Mouse (Mus musculus): ENCODE measurements around the gene Sel1l3.

Gene Sel1l3

GRCm38 (mm10) chr5:53238761-53239160 lies 25.0 kb upstream of the Sel1l3 start:
- no peak for DNase-seq (ENCODE audit: low read depth, low spot score)
- no peaks in the 10 kb centered on the region for H3K36me3 ChIP-seq (ENCODE audit: control insufficient read depth, insufficient read depth, low read length, poor library complexity, severe bottlenecking)
- no peaks in the 10 kb centered on the region for H3K27me3 ChIP-seq (ENCODE audit: control insufficient read depth, insufficient read depth, low read length, poor library complexity, severe bottlenecking)

- Histone ChIP-seq H3K36me3 (ENCODE audit: control insufficient read depth, insufficient read depth, low read length, poor library complexity, severe bottlenecking) (no peaks in the 10 kb centered on the region), H3K27me3 (ENCODE audit: control insufficient read depth, insufficient read depth, low read length, poor library complexity, severe bottlenecking) (no peaks in the 10 kb centered on the region)
- DNase-seq (ENCODE audit: low read depth, low spot score): no peak
Measured at GRCm38 (mm10) chr5:53236749-53237148, 23.0 kb upstream of the Sel1l3 start.

GRCm38 (mm10) chr5:53236136-53236535 lies 22.4 kb upstream of the Sel1l3 start:
- Histone ChIP-seq H3K27me3 (ENCODE audit: control insufficient read depth, insufficient read depth, low read length, poor library complexity, severe bottlenecking) (no peaks in the 10 kb centered on the region), H3K36me3 (ENCODE audit: control insufficient read depth, insufficient read depth, low read length, poor library complexity, severe bottlenecking) (no peaks in the 10 kb centered on the region)
- DNase-seq (ENCODE audit: low read depth, low spot score): no peak

GRCm38 (mm10) chr5:53235551-53235950 lies 21.8 kb upstream of the Sel1l3 start:
- H3K36me3 ChIP-seq (ENCODE audit: control insufficient read depth, insufficient read depth, low read length, poor library complexity, severe bottlenecking): no peaks in the 10 kb centered on the region
- no peaks in the 10 kb centered on the region for H3K27me3 ChIP-seq (ENCODE audit: control insufficient read depth, insufficient read depth, low read length, poor library complexity, severe bottlenecking)
- DNase-seq (ENCODE audit: low read depth, low spot score): no peak

GRCm38 (mm10) chr5:53230560-53230959 lies 16.8 kb upstream of the Sel1l3 start:
- Histone ChIP-seq H3K36me3 (ENCODE audit: control insufficient read depth, insufficient read depth, low read length, poor library complexity, severe bottlenecking) (no peaks in the 10 kb centered on the region), H3K27me3 (ENCODE audit: control insufficient read depth, insufficient read depth, low read length, poor library complexity, severe bottlenecking) (no peaks in the 10 kb centered on the region)
- DNase-seq (ENCODE audit: low read depth, low spot score): peak; percentile 49

- no peaks in the 10 kb centered on the region for H3K27me3 ChIP-seq (ENCODE audit: control insufficient read depth, insufficient read depth, low read length, poor library complexity, severe bottlenecking)
- DNase-seq (ENCODE audit: low read depth, low spot score): no peak
- H3K36me3 ChIP-seq (ENCODE audit: control insufficient read depth, insufficient read depth, low read length, poor library complexity, severe bottlenecking): no peaks in the 10 kb centered on the region
Measured at GRCm38 (mm10) chr5:53225434-53225833, 11.7 kb upstream of the Sel1l3 start.

- H3K27me3 ChIP-seq (ENCODE audit: control insufficient read depth, insufficient read depth, low read length, poor library complexity, severe bottlenecking): peaks cover 4% of the 10 kb centered on the region
- H3K36me3 ChIP-seq (ENCODE audit: control insufficient read depth, insufficient read depth, low read length, poor library complexity, severe bottlenecking): no peaks in the 10 kb centered on the region
- no peak for DNase-seq (ENCODE audit: low read depth, low spot score)
Measured at GRCm38 (mm10) chr5:53214801-53215200, 1.1 kb upstream of the Sel1l3 start.

- peaks cover 4% of the 10 kb centered on the region for H3K27me3 ChIP-seq (ENCODE audit: control insufficient read depth, insufficient read depth, low read length, poor library complexity, severe bottlenecking)
- DNase-seq (ENCODE audit: low read depth, low spot score): no peak
Measured at GRCm38 (mm10) chr5:53214362-53214761, 635 bp upstream of the Sel1l3 start.

GRCm38 (mm10) chr5:53212782-53213710 lies 681 bp downstream of the Sel1l3 start:
- H3K27me3 ChIP-seq (ENCODE audit: control insufficient read depth, insufficient read depth, low read length, poor library complexity, severe bottlenecking): peaks cover 4% of the 10 kb centered on the region
- peak; percentile 29 for DNase-seq (ENCODE audit: low read depth, low spot score)
- no peaks in the 10 kb centered on the region for H3K36me3 ChIP-seq (ENCODE audit: control insufficient read depth, insufficient read depth, low read length, poor library complexity, severe bottlenecking)

More at GRCm38 (mm10) chr5:53214362-53214761, 635 bp upstream of the Sel1l3 start:
- H3K36me3 ChIP-seq (ENCODE audit: control insufficient read depth, insufficient read depth, low read length, poor library complexity, severe bottlenecking): no peaks in the 10 kb centered on the region

GRCm38 (mm10) chr5:53212087-53212781 lies 1.5 kb downstream of the Sel1l3 start:
- no peaks in the 10 kb centered on the region for H3K36me3 ChIP-seq (ENCODE audit: control insufficient read depth, insufficient read depth, low read length, poor library complexity, severe bottlenecking)
- peak; percentile 8 for DNase-seq (ENCODE audit: low read depth, low spot score)
- peaks cover 4% of the 10 kb centered on the region for H3K27me3 ChIP-seq (ENCODE audit: control insufficient read depth, insufficient read depth, low read length, poor library complexity, severe bottlenecking)

- no peak for DNase-seq (ENCODE audit: low read depth, low spot score)
- Histone ChIP-seq H3K36me3 (ENCODE audit: control insufficient read depth, insufficient read depth, low read length, poor library complexity, severe bottlenecking) (no peaks in the 10 kb centered on the region), H3K27me3 (ENCODE audit: control insufficient read depth, insufficient read depth, low read length, poor library complexity, severe bottlenecking) (peaks cover 4% of the 10 kb centered on the region)
Measured at GRCm38 (mm10) chr5:53211241-53211640, 2.5 kb downstream of the Sel1l3 start.

GRCm38 (mm10) chr5:53210481-53210880 lies 3.2 kb downstream of the Sel1l3 start:
- DNase-seq (ENCODE audit: low read depth, low spot score): no peak
- Histone ChIP-seq H3K36me3 (ENCODE audit: control insufficient read depth, insufficient read depth, low read length, poor library complexity, severe bottlenecking) (no peaks in the 10 kb centered on the region), H3K27me3 (ENCODE audit: control insufficient read depth, insufficient read depth, low read length, poor library complexity, severe bottlenecking) (peaks cover 4% of the 10 kb centered on the region)

- DNase-seq (ENCODE audit: low read depth, low spot score): no peak
- H3K36me3 ChIP-seq (ENCODE audit: control insufficient read depth, insufficient read depth, low read length, poor library complexity, severe bottlenecking): no peaks in the 10 kb centered on the region
Measured at GRCm38 (mm10) chr5:53209773-53210172, 4.0 kb downstream of the Sel1l3 start.

GRCm38 (mm10) chr5:53208731-53209130 lies 5.0 kb downstream of the Sel1l3 start:
- no peaks in the 10 kb centered on the region for H3K36me3 ChIP-seq (ENCODE audit: control insufficient read depth, insufficient read depth, low read length, poor library complexity, severe bottlenecking)
- DNase-seq (ENCODE audit: low read depth, low spot score): no peak
- H3K27me3 ChIP-seq (ENCODE audit: control insufficient read depth, insufficient read depth, low read length, poor library complexity, severe bottlenecking): peaks cover 4% of the 10 kb centered on the region

More at GRCm38 (mm10) chr5:53209773-53210172, 4.0 kb downstream of the Sel1l3 start:
- H3K27me3 ChIP-seq (ENCODE audit: control insufficient read depth, insufficient read depth, low read length, poor library complexity, severe bottlenecking): peaks cover 4% of the 10 kb centered on the region

- no peak for DNase-seq (ENCODE audit: low read depth, low spot score)
- H3K27me3 ChIP-seq (ENCODE audit: control insufficient read depth, insufficient read depth, low read length, poor library complexity, severe bottlenecking): no peaks in the 10 kb centered on the region
Measured at GRCm38 (mm10) chr5:53206575-53206974, 7.2 kb downstream of the Sel1l3 start.

More at GRCm38 (mm10) chr5:53206575-53206974, 7.2 kb downstream of the Sel1l3 start:
- H3K36me3 ChIP-seq (ENCODE audit: control insufficient read depth, insufficient read depth, low read length, poor library complexity, severe bottlenecking): no peaks in the 10 kb centered on the region
